Mouse (Mus musculus) MEL (cell line): ENCODE measurements at regions not wholly inside any gene's neighbourhood (a gene's known extent, or its start where the extent isn't known, plus 50 kb on each side); places are given as distances from the start of the nearest gene placed in this dataset.

Experiments used
- DNase-seq: peaks from one replicate; pipeline ENCODE4 v3.0.0; 2011; ENCODE audit warnings: low read depth, low spot score
- H3K27ac ChIP-seq: 2 replicates; pipeline ENCODE4 v1.5.1; 2012; ENCODE audit warnings: low read depth, mild to moderate bottlenecking, control low read depth, low read length, moderate library complexity; ENCODE audit not compliant: control insufficient read depth
- H3K27me3 ChIP-seq, 2 experiments: fragments of 150-350 bp in 1 of 2; sonication (generic) in 1 of 2; 2 replicates each; pipeline ENCODE4 v1.6.1; 2012; ENCODE audit warnings: low read length in 2 of 2, mild to moderate bottlenecking in 2 of 2, improper control_type of control experiment in 1 of 2, moderate library complexity in 1 of 2; ENCODE audit not compliant: insufficient read depth in 2 of 2, control insufficient read depth in 1 of 2
- H3K36me3 ChIP-seq, 2 experiments: 2 replicates each; pipeline ENCODE4 v1.6.1; 2012 to 2014; ENCODE audit warnings: low read length in 2 of 2, improper control_type of control experiment in 1 of 2, inconsistent platforms in 1 of 2, mild to moderate bottlenecking in 1 of 2; ENCODE audit not compliant: insufficient read depth in 2 of 2, control insufficient read depth in 1 of 2
- H3K4me1 ChIP-seq, 2 experiments: fragments of 150-350 bp in 1 of 2; sonication (generic) in 1 of 2; 2 replicates each; pipeline ENCODE4 v1.6.1; 2012; ENCODE audit warnings: low read length in 2 of 2, improper control_type of control experiment in 1 of 2, mild to moderate bottlenecking in 1 of 2; ENCODE audit not compliant: insufficient read depth in 2 of 2, control insufficient read depth in 1 of 2
- H3K4me3 ChIP-seq, 2 experiments: fragments of 150-350 bp in 1 of 2; sonication (generic) in 1 of 2; 2 replicates each; pipeline ENCODE4 v1.5.1; 2012; ENCODE audit warnings: low read depth in 2 of 2, low read length in 2 of 2, mild to moderate bottlenecking in 2 of 2, moderate library complexity in 2 of 2, control low read depth in 1 of 2, improper control_type of control experiment in 1 of 2; ENCODE audit not compliant: control insufficient read depth in 1 of 2, insufficient read depth in 1 of 2
- H3K79me2 ChIP-seq: 2 replicates; pipeline ENCODE4 v1.6.1; 2012; ENCODE audit warnings: mild to moderate bottlenecking, low read length, moderate library complexity; ENCODE audit not compliant: control insufficient read depth, poor library complexity, insufficient read depth
- H3K9ac ChIP-seq: 2 replicates; pipeline ENCODE4 v1.6.1; 2012; ENCODE audit warnings: low read depth, mild to moderate bottlenecking, control low read depth, low read length, moderate library complexity; ENCODE audit not compliant: control insufficient read depth, poor library complexity, severe bottlenecking
- H3K9me3 ChIP-seq: fragments of 150-350 bp; sonication (generic); replicated peaks from 2 replicates; pipeline ENCODE4 v1.6.1; 2012; ENCODE audit warnings: mild to moderate bottlenecking, low read length, improper control_type of control experiment, moderate library complexity; ENCODE audit not compliant: insufficient read depth
- BHLHE40 ChIP-seq: IDR thresholded peaks from 2 replicates; pipeline ENCODE4 v1.6.1; 2012; ENCODE audit warnings: low read depth, mild to moderate bottlenecking, inconsistent platforms, low read length, improper control_type of control experiment, borderline replicate concordance
- CHD2 ChIP-seq: IDR thresholded peaks from 2 replicates; pipeline ENCODE4 v1.6.1; 2011; ENCODE audit warnings: low read length, improper control_type of control experiment
- ELF1 ChIP-seq: IDR thresholded peaks from 2 replicates; pipeline ENCODE4 v1.6.1; 2014; ENCODE audit warnings: low read depth, mild to moderate bottlenecking, inconsistent platforms, low read length, improper control_type of control experiment, moderate library complexity
- EP300 ChIP-seq, 2 experiments: IDR thresholded peaks; 2 replicates each; pipeline ENCODE4 v1.6.1; 2011; ENCODE audit warnings: improper control_type of control experiment in 2 of 2, low read length in 2 of 2, low read depth in 1 of 2, mild to moderate bottlenecking in 1 of 2
- GABPA ChIP-seq: IDR thresholded peaks from 2 replicates; pipeline ENCODE4 v1.6.1; 2012; ENCODE audit warnings: low read depth, mild to moderate bottlenecking, inconsistent platforms, low read length, improper control_type of control experiment, moderate library complexity
- HCFC1 ChIP-seq: IDR thresholded peaks from 2 replicates; pipeline ENCODE4 v1.6.1; 2012; ENCODE audit warnings: low read depth, mild to moderate bottlenecking, inconsistent platforms, low read length, improper control_type of control experiment, moderate library complexity
- JUND ChIP-seq: IDR thresholded peaks from 2 replicates; pipeline ENCODE4 v1.6.1; 2011; ENCODE audit warnings: low read depth, mild to moderate bottlenecking, improper control_type of control experiment, low read length
- MAFK ChIP-seq: IDR thresholded peaks from 2 replicates; pipeline ENCODE4 v1.6.1; 2011; ENCODE audit warnings: low read depth, mild to moderate bottlenecking, low read length, improper control_type of control experiment, borderline replicate concordance
- MAX ChIP-seq: IDR thresholded peaks from 2 replicates; pipeline ENCODE4 v1.6.1; 2011; ENCODE audit warnings: low read length, improper control_type of control experiment
- MAZ ChIP-seq: IDR thresholded peaks from 2 replicates; pipeline ENCODE4 v1.6.1; 2012; ENCODE audit warnings: low read depth, mild to moderate bottlenecking, inconsistent platforms, low read length, improper control_type of control experiment
- MEF2A ChIP-seq: IDR thresholded peaks from 2 replicates; pipeline ENCODE4 v1.6.1; 2014; ENCODE audit warnings: low read depth, mild to moderate bottlenecking, inconsistent platforms, low read length, improper control_type of control experiment; ENCODE audit not compliant: poor library complexity, insufficient replicate concordance, severe bottlenecking; ENCODE audit errors: extremely low read depth
- MXI1 ChIP-seq: IDR thresholded peaks from 2 replicates; pipeline ENCODE4 v1.6.1; 2011; ENCODE audit warnings: mild to moderate bottlenecking, low read depth, low read length, improper control_type of control experiment
- MYB ChIP-seq: IDR thresholded peaks from 2 replicates; pipeline ENCODE4 v1.6.1; 2011; ENCODE audit warnings: mild to moderate bottlenecking, low read depth, low read length, improper control_type of control experiment
- NELFE ChIP-seq: IDR thresholded peaks from 2 replicates; pipeline ENCODE4 v1.6.1; 2011; ENCODE audit warnings: low read depth, low read length, improper control_type of control experiment
- NRF1 ChIP-seq: IDR thresholded peaks from 2 replicates; pipeline ENCODE4 v1.6.1; 2014; ENCODE audit warnings: low read depth, mild to moderate bottlenecking, inconsistent platforms, low read length, improper control_type of control experiment, moderate library complexity; ENCODE audit not compliant: poor library complexity, insufficient read depth, severe bottlenecking
- POLR2A ChIP-seq, 2 experiments: IDR thresholded peaks; 2 replicates each; pipeline ENCODE4 v1.6.1; 2011 to 2012; ENCODE audit warnings: low read length in 2 of 2, mild to moderate bottlenecking in 2 of 2, control low read depth in 1 of 2, improper control_type of control experiment in 1 of 2, low read depth in 1 of 2, moderate library complexity in 1 of 2; ENCODE audit not compliant: control insufficient read depth in 1 of 2, insufficient read depth in 1 of 2, poor library complexity in 1 of 2
- POLR2AphosphoS2 ChIP-seq: IDR thresholded peaks from 2 replicates; pipeline ENCODE4 v1.6.1; 2011; ENCODE audit warnings: low read length, improper control_type of control experiment
- POLR2AphosphoS5 ChIP-seq: IDR thresholded peaks from 2 replicates; pipeline ENCODE4 v1.6.1; 2012; ENCODE audit warnings: low read depth, borderline replicate concordance, mild to moderate bottlenecking, inconsistent platforms, low read length, moderate library complexity, mixed read lengths
- RCOR1 ChIP-seq: IDR thresholded peaks from 2 replicates; pipeline ENCODE4 v1.6.1; 2012; ENCODE audit warnings: low read depth, mild to moderate bottlenecking, inconsistent platforms, low read length, improper control_type of control experiment
- SMC3 ChIP-seq: IDR thresholded peaks from 2 replicates; pipeline ENCODE4 v1.6.1; 2011; ENCODE audit warnings: low read depth, low read length, improper control_type of control experiment
- TBP ChIP-seq: IDR thresholded peaks from 2 replicates; pipeline ENCODE4 v1.8.0; 2011; ENCODE audit warnings: low read depth, low read length, improper control_type of control experiment
- UBTF ChIP-seq: IDR thresholded peaks from 2 replicates; pipeline ENCODE4 v1.6.1; 2012; ENCODE audit warnings: low read depth, mild to moderate bottlenecking, inconsistent platforms, low read length, improper control_type of control experiment, moderate library complexity, borderline replicate concordance; ENCODE audit not compliant: insufficient read depth
- USF1 ChIP-seq: IDR thresholded peaks from 2 replicates; pipeline ENCODE4 v1.6.1; 2014; ENCODE audit warnings: low read depth, mild to moderate bottlenecking, inconsistent platforms, low read length, improper control_type of control experiment, moderate library complexity
- ZKSCAN1 ChIP-seq: IDR thresholded peaks from 2 replicates; pipeline ENCODE4 v1.6.1; 2012; ENCODE audit warnings: low read depth, mild to moderate bottlenecking, inconsistent platforms, low read length, improper control_type of control experiment, moderate library complexity
- ZMIZ1 ChIP-seq: IDR thresholded peaks from 2 replicates; pipeline ENCODE4 v1.6.1; 2012; ENCODE audit warnings: low read depth, mild to moderate bottlenecking, inconsistent platforms, low read length, improper control_type of control experiment, moderate library complexity
- ZNF384 ChIP-seq: IDR thresholded peaks from 2 replicates; pipeline ENCODE4 v1.6.1; 2012; ENCODE audit warnings: low read depth, mild to moderate bottlenecking, inconsistent platforms, low read length, improper control_type of control experiment

DNA sequence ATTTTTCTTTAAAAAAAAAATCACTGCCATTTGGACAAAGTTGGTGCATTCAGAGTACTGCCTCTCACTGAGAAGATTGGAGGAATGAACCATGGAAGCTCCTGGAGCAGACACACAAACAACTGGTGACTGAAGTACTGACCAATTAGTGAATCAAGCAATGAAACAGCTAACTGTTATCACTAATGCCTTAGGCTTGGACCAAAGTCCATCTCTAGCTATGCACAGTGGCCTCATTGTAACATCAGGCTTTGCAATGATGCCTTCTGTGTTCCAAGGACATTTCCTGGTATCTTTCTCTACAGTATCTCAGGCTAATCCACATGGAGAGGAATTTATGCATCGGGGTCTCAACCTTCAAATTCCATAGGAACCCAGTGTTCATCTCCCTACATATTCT lies 123.2 kb upstream of the Nsun2 start:
- Histone ChIP-seq H3K9ac (no peak overlapping the region), H3K27ac (no peak overlapping the region), H3K36me3 (no peaks in the 10 kb centered on the region), H3K27me3 (no peaks in the 10 kb centered on the region), H3K4me1 (no peaks in the 10 kb centered on the region), H3K79me2 (no peaks in the 10 kb centered on the region), H3K9me3 (no peaks in the 10 kb centered on the region), H3K4me3 (no peak overlapping the region)
- no peak for TF ChIP-seq MAX
- TF ChIP-seq NELFE = no peak
- TF ChIP-seq UBTF = no peak
- TF ChIP-seq MEF2A = no peak
- DNase-seq = no peak

- no peak for DNase-seq
- H3K4me3 ChIP-seq = no peak overlapping the region
- H3K9ac ChIP-seq = no peak overlapping the region
- no peaks in the 10 kb centered on the region for H3K9me3 ChIP-seq
- no peaks in the 10 kb centered on the region for H3K36me3 ChIP-seq
- no peak overlapping the region for H3K27ac ChIP-seq
- H3K4me1 ChIP-seq = no peaks in the 10 kb centered on the region
- no peaks in the 10 kb centered on the region for H3K27me3 ChIP-seq
- H3K79me2 ChIP-seq = no peaks in the 10 kb centered on the region
- TF ChIP-seq ZNF384 (no peak), GABPA (no peak), POLR2AphosphoS2 (no peak), MYB (no peak), POLR2AphosphoS5 (no peak), RCOR1 (no peak), BHLHE40 (no peak), JUND (no peak), ZMIZ1 (no peak), EP300 (IDR thresholded peaks at IDR 0.05; ENCODE audit: low read depth in 1 of 2, low read length in 2 of 2) (no peak), ZKSCAN1 (no peak), MAFK (no peak)
These were observed 118.7 kb upstream of the Nsun2 start for GRCm38 (mm10) chr13:69414813-69415212.

DNA sequence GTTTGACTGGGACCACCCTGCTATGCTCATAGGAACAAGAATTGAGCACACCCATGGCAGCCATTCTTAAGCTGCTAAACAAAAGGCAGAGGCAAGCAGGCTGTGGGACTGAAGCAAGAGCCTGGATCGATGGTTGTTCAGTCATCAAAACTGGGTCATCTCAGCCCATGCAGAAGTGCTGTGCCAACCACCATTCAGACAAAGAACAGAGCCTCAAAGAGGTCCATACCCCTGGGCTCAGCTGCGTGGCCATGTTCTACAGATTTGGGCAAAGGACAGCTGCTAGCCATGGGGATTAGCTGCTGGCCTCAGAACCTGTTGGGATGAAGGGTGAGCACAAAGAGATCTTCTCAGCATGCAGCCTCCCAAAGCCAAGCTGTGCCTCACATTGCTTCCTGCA lies 116.8 kb upstream of the Nsun2 start:
- no peaks in the 10 kb centered on the region for H3K36me3 ChIP-seq
- H3K9me3 ChIP-seq = no peaks in the 10 kb centered on the region
- H3K9ac ChIP-seq = no peak overlapping the region
- DNase-seq = no peak
- H3K79me2 ChIP-seq = no peaks in the 10 kb centered on the region
- H3K27ac ChIP-seq = no peak overlapping the region
- H3K4me3 ChIP-seq = no peak overlapping the region
- no peaks in the 10 kb centered on the region for H3K27me3 ChIP-seq
- TF ChIP-seq ELF1 (no peak), TBP (no peak), RCOR1 (no peak), MYB (no peak), HCFC1 (no peak), GABPA (no peak), MAZ (no peak), NELFE (no peak), MEF2A (no peak), MAX (no peak), POLR2A (IDR thresholded peaks at IDR 0.05; ENCODE audit: control insufficient read depth in 1 of 2, insufficient read depth in 1 of 2, low read depth in 1 of 2, low read length in 2 of 2, poor library complexity in 1 of 2) (no peak), ZNF384 (no peak), SMC3 (no peak), EP300 (IDR thresholded peaks at IDR 0.05; ENCODE audit: low read depth in 1 of 2, low read length in 2 of 2) (no peak), CHD2 (no peak), NRF1 (no peak), MXI1 (no peak), UBTF (no peak), USF1 (no peak)
- no peaks in the 10 kb centered on the region for H3K4me1 ChIP-seq
